Mouse (Mus musculus) heart, postnatal 0 days (tissue): Measurements from ENCODE around the gene Entpd3. TPM values are rescaled to one million over a fixed set of nuclear protein-coding genes. Genes with fewer than 3 reads are reported as not detected.

Experiments
- ATAC-seq: fragments of 200-750 bp; cut with Nextera tagmentation; 2 replicates; pipeline ENCODE4 v1.8.0; 2017; ENCODE audit warnings: low read depth, moderate number of reproducible peaks, moderate library complexity; ENCODE audit not compliant: insufficient read depth
- DNase-seq: peaks from one replicate; pipeline ENCODE4 v3.0.0-alpha.2; 2016; ENCODE audit warnings: low spot score
- H3K27ac ChIP-seq: fragments of 300-500 bp; sonication (generic); 2 replicates; pipeline ENCODE4 v1.5.1; 2014; ENCODE audit warnings: low read depth, mild to moderate bottlenecking
- H3K27me3 ChIP-seq: fragments of 300-500 bp; sonication (generic); 2 replicates; pipeline ENCODE4 v1.6.1; 2014; ENCODE audit warnings: low read length, mixed read lengths; ENCODE audit not compliant: control insufficient read depth, insufficient read depth
- H3K36me3 ChIP-seq: fragments of 300-500 bp; sonication (generic); replicated peaks from 2 replicates; pipeline ENCODE4 v1.6.1; 2014; ENCODE audit warnings: low read length, mixed read lengths; ENCODE audit not compliant: control insufficient read depth, insufficient read depth
- H3K4me1 ChIP-seq: fragments of 300-500 bp; sonication (generic); 2 replicates; pipeline ENCODE4 v1.6.1; 2014; ENCODE audit warnings: antibody characterized with exemption; ENCODE audit not compliant: control insufficient read depth, insufficient read depth
- H3K4me2 ChIP-seq: fragments of 300-500 bp; sonication (generic); 2 replicates; pipeline ENCODE4 v1.6.1; 2014; ENCODE audit warnings: low read depth, mild to moderate bottlenecking, low read length, moderate library complexity
- H3K4me3 ChIP-seq: fragments of 300-500 bp; sonication (generic); 2 replicates; pipeline ENCODE4 v1.5.1; 2014; ENCODE audit warnings: low read depth, low read length
- H3K9ac ChIP-seq: fragments of 300-500 bp; sonication (generic); replicated peaks from 2 replicates; pipeline ENCODE4 v1.6.1; 2014; ENCODE audit warnings: low read depth, low read length, mixed read lengths
- H3K9me3 ChIP-seq: fragments of 300-500 bp; sonication (generic); replicated peaks from 2 replicates; pipeline ENCODE4 v1.6.1; 2016; ENCODE audit warnings: low read length; ENCODE audit not compliant: control insufficient read depth
- CTCF ChIP-seq: IDR thresholded peaks from 2 replicates; pipeline ENCODE4 v1.5.1; 2016; ENCODE audit warnings: antibody characterized with exemption, control low read depth, low read depth
- EP300 ChIP-seq: IDR thresholded peaks from 2 replicates; pipeline ENCODE4 v1.6.1; 2016; ENCODE audit warnings: antibody characterized with exemption, low read depth
- WGBS: fragments of 180-500 bp; shearing (Covaris S2); extraction: QIAGEN DNeasy Blood & Tissue Kit; methylation state at CpG from one replicate; pipeline ENCODE4 v1.1.7; 2014; 5-methylcytosine and 5-hydroxymethylcytosine counted together
- polyA plus RNA-seq: library from polyadenylated mRNA; unstranded; fragments of >200 nt; fragmentation: Nextera tagmentation; extraction: Ambion mirVana; gene quantifications from 2 replicates; pipeline ENCODE4 v1.2.1, GENCODE M21; 2015
- total RNA-seq: library from RNA; depleted of rRNA; stranded (reverse); fragments of >200 nt; gene quantifications from 2 replicates; pipeline ENCODE4 v1.2.3, GENCODE M21; 2014; ENCODE audit warnings: low replicate concordance

The Entpd3 gene
- total and polyA plus RNA-seq, 2 experiments from 2014 or later: 2.8 TPM; not detected in 1

GRCm38 (mm10) chr9:120570741-120571592 is 31.3 kb downstream of the Entpd3 start, which contains the start of gene Rpl14:
TSS of gene Rpl14 (plus strand) at chr9:120571444.
- peaks cover 9% of the 10 kb centered on the region; the same call in 1 of the 2 replicates for H3K4me1 ChIP-seq
- peaks cover 33% of the 10 kb centered on the region for H3K36me3 ChIP-seq
- H3K4me3 ChIP-seq: peak within 1 kb of the TSS; percentile 80
- no peaks in the 10 kb centered on the region for H3K27me3 ChIP-seq
- WGBS: 6% methylated on average over 43 of the region's 43 CpGs
- peak within 1 kb of the TSS; percentile 80 for H3K27ac ChIP-seq
- ATAC-seq (peak; percentile 96), DNase-seq (peak; percentile 97)
- TF ChIP-seq CTCF (no peak), EP300 (no peak)
- peak within 1 kb of the TSS; percentile 67 for H3K9ac ChIP-seq
- H3K9me3 ChIP-seq: no peaks in the 10 kb centered on the region
- peak within 1 kb of the TSS; percentile 66 for H3K4me2 ChIP-seq

GRCm38 (mm10) chr9:120571593-120572385 is 32.2 kb downstream of the Entpd3 start:
- ATAC-seq (peak; percentile 78), DNase-seq (no peak)
- H3K9ac ChIP-seq: peak overlapping the region; percentile 67
- H3K4me3 ChIP-seq: peak overlapping the region; percentile 80
- H3K9me3 ChIP-seq: no peaks in the 10 kb centered on the region
- TF ChIP-seq EP300: no peak
- no peak for TF ChIP-seq CTCF
- H3K27me3 ChIP-seq: no peaks in the 10 kb centered on the region
- 1% methylated on average over 50 of the region's 53 CpGs for WGBS
- H3K4me2 ChIP-seq: peak overlapping the region; percentile 66
- peak overlapping the region; percentile 80 for H3K27ac ChIP-seq
- H3K4me1 ChIP-seq: peaks cover 9% of the 10 kb centered on the region; the same call in 1 of the 2 replicates
- H3K36me3 ChIP-seq: peaks cover 33% of the 10 kb centered on the region

GRCm38 (mm10) chr9:120575748-120576661 is 36.4 kb downstream of the Entpd3 start:
- no peak overlapping the region for H3K9ac ChIP-seq
- no peak for ATAC-seq
- H3K9me3 ChIP-seq: no peaks in the 10 kb centered on the region
- no peak overlapping the region for H3K4me2 ChIP-seq
- peaks cover 13% of the 10 kb centered on the region; the same call in 1 of the 2 replicates for H3K4me1 ChIP-seq
- no peaks in the 10 kb centered on the region for H3K27me3 ChIP-seq
- TF ChIP-seq EP300: no peak
- TF ChIP-seq CTCF: no peak
- H3K4me3 ChIP-seq: no peak overlapping the region
- DNase-seq: no peak
- H3K36me3 ChIP-seq: peaks cover 33% of the 10 kb centered on the region
- H3K27ac ChIP-seq: no peak overlapping the region
- WGBS: 56% methylated on average over 6 of the region's 6 CpGs

GRCm38 (mm10) chr9:120576662-120577013 is 37.0 kb downstream of the Entpd3 start:
- WGBS: 3% methylated on average over 4 of the region's 4 CpGs
- TF ChIP-seq CTCF (no peak), EP300 (no peak)
- Histone ChIP-seq H3K4me3 (peak overlapping the region; percentile 72), H3K4me2 (peak overlapping the region; percentile 71), H3K4me1 (peaks cover 12% of the 10 kb centered on the region; the same call in 1 of the 2 replicates), H3K27ac (no peak overlapping the region), H3K9ac (no peak overlapping the region), H3K9me3 (no peaks in the 10 kb centered on the region), H3K27me3 (no peaks in the 10 kb centered on the region), H3K36me3 (peaks cover 33% of the 10 kb centered on the region)
- ATAC-seq (no peak), DNase-seq (no peak)
